Mouse (Mus musculus) liver, postnatal 0 days (tissue): Measurements from ENCODE around the gene Pdzd2. TPM values are rescaled to one million over a fixed set of nuclear protein-coding genes. Genes with fewer than 3 reads are reported as not detected.

ENCODE experiments used
- ATAC-seq: fragments of 200-750 bp; cut with Nextera tagmentation; 2 replicates; pipeline ENCODE4 v1.8.0; 2017; ENCODE audit warnings: mild to moderate bottlenecking, moderate library complexity
- DNase-seq: peaks from one replicate; pipeline ENCODE4 v3.0.0-alpha.2; 2016
- H3K27ac ChIP-seq: fragments of 300-500 bp; sonication (generic); 2 replicates; pipeline ENCODE4 v1.5.1; 2014; ENCODE audit warnings: antibody characterized with exemption, moderate library complexity, mild to moderate bottlenecking, low read depth
- H3K27me3 ChIP-seq: fragments of 300-500 bp; sonication (generic); 2 replicates; pipeline ENCODE4 v1.6.1; 2014; ENCODE audit warnings: low read length, control low read depth, mixed read lengths; ENCODE audit not compliant: insufficient read depth
- H3K36me3 ChIP-seq: fragments of 300-500 bp; sonication (generic); replicated peaks from 2 replicates; pipeline ENCODE4 v1.6.1; 2014; ENCODE audit warnings: mild to moderate bottlenecking, control low read depth, low read length, moderate library complexity, mixed read lengths; ENCODE audit not compliant: insufficient read depth
- H3K4me1 ChIP-seq: fragments of 300-500 bp; sonication (generic); 2 replicates; pipeline ENCODE4 v1.6.1; 2014; ENCODE audit warnings: antibody characterized with exemption, mild to moderate bottlenecking, control low read depth; ENCODE audit not compliant: insufficient read depth
- H3K4me2 ChIP-seq: fragments of 300-500 bp; sonication (generic); 2 replicates; pipeline ENCODE4 v1.6.1; 2014; ENCODE audit warnings: low read depth, mild to moderate bottlenecking, low read length, moderate library complexity, mixed read lengths
- H3K4me3 ChIP-seq: fragments of 300-500 bp; sonication (generic); 2 replicates; pipeline ENCODE4 v1.5.1; 2014; ENCODE audit warnings: low read depth, low read length
- H3K9ac ChIP-seq: fragments of 300-500 bp; sonication (generic); replicated peaks from 2 replicates; pipeline ENCODE4 v1.6.1; 2014; ENCODE audit warnings: mild to moderate bottlenecking, moderate library complexity
- H3K9me3 ChIP-seq: fragments of 300-500 bp; sonication (generic); 2 replicates; pipeline ENCODE4 v1.6.1; 2016; ENCODE audit warnings: mild to moderate bottlenecking, control low read depth, low read length, mixed read lengths
- CTCF ChIP-seq: sonication (generic); IDR thresholded peaks from 2 replicates; pipeline ENCODE4 v1.5.1; 2016; ENCODE audit warnings: antibody characterized with exemption, low read depth
- EP300 ChIP-seq: IDR thresholded peaks from 2 replicates; pipeline ENCODE4 v1.6.1; 2016; ENCODE audit warnings: antibody characterized with exemption, low read depth, mild to moderate bottlenecking
- WGBS: fragments of 180-500 bp; shearing (Covaris S2); extraction: QIAGEN DNeasy Blood & Tissue Kit; methylation state at CpG from one replicate; pipeline ENCODE4 v1.1.7; 2014; ENCODE audit not compliant: insufficient replicate concordance; 5-methylcytosine and 5-hydroxymethylcytosine counted together
- polyA plus RNA-seq: library from polyadenylated mRNA; unstranded; fragments of >200 nt; fragmentation: Nextera tagmentation; extraction: Ambion mirVana; gene quantifications from 2 replicates; pipeline ENCODE4 v1.2.1, GENCODE M21; 2015

Pdzd2 gene
- polyA plus RNA-seq, 1 experiment from 2014 or later: 1.3 TPM

DNA sequence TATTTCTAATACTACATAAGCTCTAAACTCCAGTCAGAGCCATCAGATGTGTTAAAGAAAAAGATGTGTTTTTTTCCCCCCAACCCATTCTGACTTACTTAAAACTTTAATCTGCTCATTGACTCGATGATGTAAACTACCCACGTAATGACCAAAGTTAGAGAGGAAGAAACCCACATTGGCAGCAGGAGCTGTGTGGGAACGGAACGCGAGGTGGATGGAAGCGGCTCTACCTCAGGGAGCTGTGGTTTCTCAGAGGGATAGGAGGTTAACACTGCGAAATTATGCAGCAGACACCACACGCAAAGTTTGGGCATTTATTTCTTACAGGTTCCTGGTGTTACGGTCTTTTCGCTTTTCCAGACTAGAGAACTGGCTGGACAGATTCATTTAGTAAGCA lies 233.2 kb downstream of the Pdzd2 start:
- Histone ChIP-seq H3K9me3 (no peaks in the 10 kb centered on the region), H3K36me3 (no peaks in the 10 kb centered on the region), H3K4me2 (no peak overlapping the region), H3K4me3 (no peak overlapping the region), H3K27me3 (no peaks in the 10 kb centered on the region), H3K4me1 (no peaks in the 10 kb centered on the region; the same call in 1 of the 2 replicates), H3K27ac (no peak overlapping the region), H3K9ac (no peak overlapping the region)
- no peak for TF ChIP-seq CTCF
- TF ChIP-seq EP300: no peak
- WGBS: 81% methylated on average over 10 of the region's 10 CpGs
- DNase-seq: no peak
- no peak for ATAC-seq

DNA sequence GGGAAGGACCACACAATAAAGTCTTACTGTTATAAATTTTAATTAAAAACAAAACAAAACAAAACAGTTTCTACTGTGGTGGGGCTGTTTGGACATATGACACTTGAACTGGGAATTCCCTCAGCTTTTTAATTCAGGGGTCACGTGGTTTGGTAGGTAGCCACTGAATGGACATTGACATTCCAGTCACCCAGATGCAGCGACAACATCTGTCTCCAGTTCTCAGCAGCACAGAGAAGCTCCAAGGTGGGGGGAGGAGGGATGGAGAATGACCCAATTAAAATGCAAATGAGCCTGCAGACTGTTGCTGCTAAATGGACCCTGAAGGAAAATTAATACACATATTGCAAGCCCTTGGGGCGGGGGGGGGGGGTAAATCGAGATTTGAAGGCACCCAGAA lies 233.6 kb downstream of the Pdzd2 start:
- Histone ChIP-seq H3K9ac (no peak overlapping the region), H3K9me3 (no peaks in the 10 kb centered on the region), H3K4me3 (no peak overlapping the region), H3K4me1 (no peaks in the 10 kb centered on the region; the same call in 1 of the 2 replicates), H3K27ac (no peak overlapping the region), H3K27me3 (no peaks in the 10 kb centered on the region), H3K4me2 (no peak overlapping the region), H3K36me3 (no peaks in the 10 kb centered on the region)
- TF ChIP-seq EP300 (no peak), CTCF (no peak)
- WGBS: 62% methylated on average over 4 of the region's 4 CpGs
- DNase-seq (no peak), ATAC-seq (no peak)

DNA sequence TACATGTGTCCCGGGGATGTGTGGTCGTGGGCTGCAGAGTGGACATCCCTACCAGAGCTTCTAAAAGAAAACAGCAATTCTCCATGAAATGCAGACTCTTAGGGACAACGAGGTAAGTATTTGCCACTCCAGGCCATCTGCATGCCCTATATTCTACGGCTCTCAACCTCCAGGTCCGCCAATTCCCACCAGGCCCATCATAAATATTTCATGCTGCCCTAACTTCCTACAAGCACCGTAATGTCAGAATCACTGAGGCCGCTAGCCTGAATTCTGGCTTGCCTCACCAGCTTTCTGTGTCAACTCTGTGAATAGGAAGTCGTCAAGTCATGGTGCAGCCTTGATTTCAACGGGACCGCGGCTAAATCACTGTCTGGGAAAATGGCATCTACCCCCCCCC lies 234.2 kb downstream of the Pdzd2 start:
- H3K27ac ChIP-seq: no peak overlapping the region
- no peaks in the 10 kb centered on the region for H3K36me3 ChIP-seq
- DNase-seq (no peak), ATAC-seq (no peak)
- no peak for TF ChIP-seq EP300
- no peaks in the 10 kb centered on the region for H3K27me3 ChIP-seq
- no peaks in the 10 kb centered on the region; the same call in 1 of the 2 replicates for H3K4me1 ChIP-seq
- H3K9ac ChIP-seq: no peak overlapping the region
- no peak overlapping the region for H3K4me2 ChIP-seq
- WGBS: 76% methylated on average over 11 of the region's 11 CpGs
- H3K9me3 ChIP-seq: no peaks in the 10 kb centered on the region
- H3K4me3 ChIP-seq: no peak overlapping the region

DNA sequence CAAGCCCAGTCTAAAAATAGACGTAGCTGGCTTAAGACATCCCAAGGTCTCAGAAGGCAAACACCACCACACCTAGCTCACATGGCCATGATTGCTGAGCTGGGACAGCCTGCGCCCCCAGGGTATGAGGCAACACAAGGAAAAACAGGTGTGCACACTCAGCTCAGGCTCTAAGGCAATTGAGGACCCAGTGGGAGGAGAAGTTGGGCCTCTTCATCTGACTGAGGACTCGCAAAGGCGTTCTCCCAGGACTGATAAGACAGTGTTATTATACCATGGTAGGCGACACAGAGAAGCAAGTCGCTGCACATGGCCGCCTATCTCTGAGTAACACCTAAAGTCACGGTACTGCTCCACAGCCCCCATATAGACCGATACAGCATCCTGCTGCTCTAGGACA lies 235.8 kb downstream of the Pdzd2 start:
- WGBS: 63% methylated on average over 9 of the region's 9 CpGs
- no peaks in the 10 kb centered on the region for H3K36me3 ChIP-seq
- no peak for DNase-seq
- no peaks in the 10 kb centered on the region; the same call in 1 of the 2 replicates for H3K4me1 ChIP-seq
- no peak overlapping the region for H3K4me2 ChIP-seq
- no peaks in the 10 kb centered on the region for H3K9me3 ChIP-seq
- no peak overlapping the region for H3K4me3 ChIP-seq
- TF ChIP-seq EP300 (no peak), CTCF (no peak)
- H3K27ac ChIP-seq: no peak overlapping the region
- ATAC-seq: no peak
- H3K27me3 ChIP-seq: no peaks in the 10 kb centered on the region
- no peak overlapping the region for H3K9ac ChIP-seq

DNA sequence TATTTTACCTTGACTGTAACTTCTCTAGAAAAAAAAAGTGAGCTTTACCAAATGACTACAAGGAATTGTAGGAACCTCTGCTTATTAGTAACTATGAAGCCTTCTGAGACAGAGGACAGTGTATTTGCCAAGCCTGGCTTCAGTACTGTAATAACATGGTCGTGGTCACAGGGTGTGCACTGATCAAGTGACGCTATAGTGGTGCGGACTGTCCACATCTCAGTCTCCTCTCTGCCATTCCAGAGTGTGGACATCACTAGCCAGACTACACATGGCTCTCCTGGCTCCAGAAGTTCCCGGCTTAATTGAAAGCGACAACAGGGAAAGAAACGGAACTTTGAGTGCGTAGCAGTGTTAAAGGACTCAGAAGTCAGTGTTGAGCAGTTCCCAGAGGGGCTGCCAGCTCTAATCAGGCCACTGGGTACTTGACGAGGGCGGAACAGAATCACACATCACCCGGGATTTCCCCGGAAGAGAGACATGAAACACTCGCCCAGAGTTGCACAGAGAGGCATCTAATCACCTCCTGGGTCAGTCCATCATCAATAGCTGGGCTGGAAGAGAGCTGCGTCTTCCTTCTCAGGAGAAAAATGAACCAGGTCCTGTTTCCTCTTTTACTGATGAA lies 237.7 kb downstream of the Pdzd2 start:
- ATAC-seq (no peak), DNase-seq (no peak)
- H3K4me1 ChIP-seq: no peaks in the 10 kb centered on the region
- H3K9me3 ChIP-seq: no peaks in the 10 kb centered on the region
- 70% methylated on average over 13 of the region's 13 CpGs for WGBS
- no peaks in the 10 kb centered on the region for H3K27me3 ChIP-seq
- H3K4me3 ChIP-seq: no peak overlapping the region
- no peak overlapping the region for H3K4me2 ChIP-seq
- H3K27ac ChIP-seq: no peak overlapping the region
- H3K9ac ChIP-seq: no peak overlapping the region
- no peak for TF ChIP-seq CTCF
- no peak for TF ChIP-seq EP300
- no peaks in the 10 kb centered on the region for H3K36me3 ChIP-seq

DNA sequence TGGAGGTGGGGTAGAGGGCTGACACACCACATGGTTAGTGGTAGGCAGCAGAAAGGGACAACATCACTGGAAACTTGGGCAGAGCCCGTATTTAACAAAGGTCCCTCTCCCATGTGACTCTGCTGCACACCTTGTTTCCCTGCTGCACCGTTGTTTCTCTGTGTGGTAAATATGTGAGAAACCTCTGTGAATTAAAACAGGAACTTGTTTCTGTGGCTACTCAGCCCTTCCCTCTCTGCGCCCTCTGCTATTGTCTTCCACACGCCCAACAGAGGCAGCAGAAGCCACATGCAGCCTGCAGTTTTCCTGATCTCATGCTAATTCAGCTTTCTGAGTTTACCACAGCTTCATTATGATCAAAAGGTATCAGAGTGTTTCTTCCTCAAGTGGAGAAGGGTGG lies 239.1 kb downstream of the Pdzd2 start:
- WGBS: 43% methylated on average over 4 of the region's 4 CpGs
- no peak for TF ChIP-seq EP300
- no peak for TF ChIP-seq CTCF
- no peak overlapping the region for H3K4me3 ChIP-seq
- H3K36me3 ChIP-seq: no peaks in the 10 kb centered on the region
- no peaks in the 10 kb centered on the region for H3K4me1 ChIP-seq
- no peak overlapping the region for H3K9ac ChIP-seq
- H3K27ac ChIP-seq: no peak overlapping the region
- ATAC-seq: no peak
- no peak for DNase-seq
- H3K27me3 ChIP-seq: no peaks in the 10 kb centered on the region
- no peak overlapping the region for H3K4me2 ChIP-seq
- no peaks in the 10 kb centered on the region for H3K9me3 ChIP-seq

DNA sequence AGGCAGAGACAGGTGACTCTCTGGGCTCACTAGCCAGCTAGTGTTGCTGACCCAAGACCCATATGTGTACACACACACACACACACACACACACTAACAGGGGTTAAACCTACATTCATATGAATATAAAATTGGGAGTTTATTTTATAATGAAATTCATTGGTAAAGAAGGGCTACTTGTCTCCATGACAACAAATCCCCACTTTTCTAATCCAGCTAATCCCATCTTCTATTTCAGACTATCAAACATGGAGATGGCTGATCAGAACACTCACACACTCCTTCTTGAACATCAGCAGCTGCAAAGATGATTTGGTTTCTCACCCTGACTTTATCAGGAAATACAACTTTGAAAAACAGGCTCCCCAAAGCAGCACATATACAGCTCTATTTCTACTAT lies 245.6 kb downstream of the Pdzd2 start:
- ATAC-seq (no peak), DNase-seq (no peak)
- no peaks in the 10 kb centered on the region for H3K27me3 ChIP-seq
- no peak overlapping the region for H3K9ac ChIP-seq
- no peak overlapping the region for H3K27ac ChIP-seq
- H3K4me3 ChIP-seq: no peak overlapping the region
- H3K4me1 ChIP-seq: peaks cover 7% of the 10 kb centered on the region
- H3K4me2 ChIP-seq: no peak overlapping the region
- no peaks in the 10 kb centered on the region for H3K9me3 ChIP-seq
- TF ChIP-seq CTCF (no peak), EP300 (no peak)
- H3K36me3 ChIP-seq: no peaks in the 10 kb centered on the region
